Mouse (Mus musculus): ENCODE data around the gene Vmn1r209. TPM values are rescaled to one million over a fixed set of nuclear protein-coding genes. Genes with fewer than 3 reads are reported as not detected.

The Vmn1r209 gene
- polyA plus RNA-seq, 1 experiment from 2014 or later = not detected

Other genes with a start within 250 kb of the Vmn1r209 start
- gene Vmn1r205, start 216.7 kb downstream of the Vmn1r209 start, polyA plus RNA-seq (2015; fragmentation: Nextera tagmentation; extraction: Ambion mirVana) = not detected in 2 replicates
- gene Vmn1r206, start 185.4 kb downstream of the Vmn1r209 start, polyA plus RNA-seq (2015; fragmentation: Nextera tagmentation; extraction: Ambion mirVana) = not detected in 2 replicates
- gene Vmn1r207-ps, start 80.1 kb downstream of the Vmn1r209 start, polyA plus RNA-seq (2015; fragmentation: Nextera tagmentation; extraction: Ambion mirVana) = not detected in 2 replicates
- gene Vmn1r208, start 32.3 kb downstream of the Vmn1r209 start, polyA plus RNA-seq (2015; fragmentation: Nextera tagmentation; extraction: Ambion mirVana) = not detected in 2 replicates
- gene Vmn1r210, start 21.7 kb upstream of the Vmn1r209 start, polyA plus RNA-seq (2015; fragmentation: Nextera tagmentation; extraction: Ambion mirVana) = not detected in 2 replicates
- not detected in 2 replicates for gene Vmn1r211, start 47.9 kb upstream of the Vmn1r209 start, polyA plus RNA-seq (2015; fragmentation: Nextera tagmentation; extraction: Ambion mirVana)
- not detected in 2 replicates for gene Vmn1r212, start 74.5 kb upstream of the Vmn1r209 start, polyA plus RNA-seq (2015; fragmentation: Nextera tagmentation; extraction: Ambion mirVana)
- not detected in 2 replicates for gene Vmn1r213, start 198.0 kb upstream of the Vmn1r209 start, polyA plus RNA-seq (2015; fragmentation: Nextera tagmentation; extraction: Ambion mirVana)
- gene Vmn1r214, start 220.7 kb upstream of the Vmn1r209 start, polyA plus RNA-seq (2015; fragmentation: Nextera tagmentation; extraction: Ambion mirVana) = not detected in 2 replicates

Data from intestine, embryonic 15.5 days (tissue).